Mouse (Mus musculus): ENCODE data around the gene Gm20388.

Gm20388 gene

GRCm38 (mm10) chr8:122775285-122776155, 2864.9 kb downstream of the Gm20388 start, which contains the start of gene Acsf3:
Acsf3 (plus strand) TSS chr8:122775486.
- DNase-seq (ENCODE audit: extremely low read depth, insufficient read length, low spot score) = peak; percentile 68

GRCm38 (mm10) chr8:122777701-122778100, 2867.1 kb downstream of the Gm20388 start:
- no peak for DNase-seq (ENCODE audit: extremely low read depth, insufficient read length, low spot score)

GRCm38 (mm10) chr8:122778703-122779239, 2868.1 kb downstream of the Gm20388 start:
- DNase-seq (ENCODE audit: extremely low read depth, insufficient read length, low spot score) = no peak

- no peak for DNase-seq (ENCODE audit: extremely low read depth, insufficient read length, low spot score)
Measured at GRCm38 (mm10) chr8:122779255-122779654, 2868.6 kb downstream of the Gm20388 start.

- DNase-seq (ENCODE audit: extremely low read depth, insufficient read length, low spot score) = no peak
Measured at GRCm38 (mm10) chr8:122784756-122785155, 2874.1 kb downstream of the Gm20388 start.

- no peak for DNase-seq (ENCODE audit: extremely low read depth, insufficient read length, low spot score)
Measured at GRCm38 (mm10) chr8:122789796-122790195, 2879.2 kb downstream of the Gm20388 start.

- no peak for DNase-seq (ENCODE audit: extremely low read depth, insufficient read length, low spot score)
Measured at GRCm38 (mm10) chr8:122793375-122794174, 2882.9 kb downstream of the Gm20388 start.

GRCm38 (mm10) chr8:122794175-122794454, 2883.5 kb downstream of the Gm20388 start:
- DNase-seq (ENCODE audit: extremely low read depth, insufficient read length, low spot score) = no peak

GRCm38 (mm10) chr8:122803906-122804761, 2893.5 kb downstream of the Gm20388 start:
- DNase-seq (ENCODE audit: extremely low read depth, insufficient read length, low spot score) = no peak

- no peak for DNase-seq (ENCODE audit: extremely low read depth, insufficient read length, low spot score)
Measured at GRCm38 (mm10) chr8:122805349-122805748, 2894.7 kb downstream of the Gm20388 start.

GRCm38 (mm10) chr8:122806956-122807538, 2896.4 kb downstream of the Gm20388 start:
- no peak for DNase-seq (ENCODE audit: extremely low read depth, insufficient read length, low spot score)

- no peak for DNase-seq (ENCODE audit: extremely low read depth, insufficient read length, low spot score)
Measured at GRCm38 (mm10) chr8:122807907-122808306, 2897.3 kb downstream of the Gm20388 start.

- no peak for DNase-seq (ENCODE audit: extremely low read depth, insufficient read length, low spot score)
Measured at GRCm38 (mm10) chr8:122810376-122810775, 2899.7 kb downstream of the Gm20388 start.

- no peak for DNase-seq (ENCODE audit: extremely low read depth, insufficient read length, low spot score)
Measured at GRCm38 (mm10) chr8:122811870-122812494, 2901.3 kb downstream of the Gm20388 start.

GRCm38 (mm10) chr8:122812610-122813250, 2902.1 kb downstream of the Gm20388 start:
- no peak for DNase-seq (ENCODE audit: extremely low read depth, insufficient read length, low spot score)

- no peak for DNase-seq (ENCODE audit: extremely low read depth, insufficient read length, low spot score)
Measured at GRCm38 (mm10) chr8:122814608-122815007, 2904.0 kb downstream of the Gm20388 start.

GRCm38 (mm10) chr8:122816965-122817364, 2906.3 kb downstream of the Gm20388 start:
- no peak for DNase-seq (ENCODE audit: extremely low read depth, insufficient read length, low spot score)

- no peak for DNase-seq (ENCODE audit: extremely low read depth, insufficient read length, low spot score)
Measured at GRCm38 (mm10) chr8:122817724-122818496, 2907.3 kb downstream of the Gm20388 start.

All from 3134 (cell line).